Mouse (Mus musculus) ovary, postnatal 14 days (tissue): ENCODE measurements around the gene Kdm6b.

ENCODE experiments used
- DNase-seq: peaks from one replicate; pipeline ENCODE4 v3.0.0; 2022; ENCODE audit warnings: low spot score

Gene Kdm6b

DNA sequence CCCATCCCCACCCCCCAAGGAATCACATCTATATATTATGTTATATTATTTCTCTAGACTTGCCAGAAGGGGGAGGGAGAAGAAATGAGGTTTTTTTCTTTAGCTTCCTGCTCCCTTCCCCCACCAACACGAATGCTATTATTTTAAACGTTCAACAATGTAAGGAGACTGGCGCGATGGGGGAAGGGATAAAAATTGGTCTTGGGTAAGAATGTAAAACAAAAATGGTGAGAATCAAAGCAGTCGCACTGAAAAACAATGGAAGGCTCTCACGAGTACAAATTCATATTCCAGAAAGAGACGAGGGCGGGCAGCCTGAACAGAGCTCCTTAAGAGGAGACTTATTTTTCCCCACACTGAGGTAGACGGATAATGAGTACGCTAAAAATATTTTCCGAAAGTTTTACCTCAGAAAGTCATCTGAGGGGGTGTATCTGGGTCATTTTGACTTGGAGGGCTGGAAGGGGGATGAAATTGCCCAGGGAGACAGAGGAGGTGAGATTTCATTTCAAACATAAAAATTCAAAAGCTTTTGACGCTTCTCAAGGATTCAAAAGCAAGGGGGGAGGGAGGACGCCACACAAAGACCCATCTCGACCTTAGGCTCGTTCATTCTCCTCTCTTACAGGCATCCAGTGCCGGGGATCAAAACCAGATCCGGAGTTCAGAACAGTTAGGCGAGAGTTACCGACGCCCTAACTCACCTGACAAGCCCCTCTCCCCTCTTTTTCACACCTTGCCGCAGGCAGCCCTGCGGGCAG, 46.4 kb downstream of the Kdm6b start:
- DNase-seq: peak; percentile 15

DNA sequence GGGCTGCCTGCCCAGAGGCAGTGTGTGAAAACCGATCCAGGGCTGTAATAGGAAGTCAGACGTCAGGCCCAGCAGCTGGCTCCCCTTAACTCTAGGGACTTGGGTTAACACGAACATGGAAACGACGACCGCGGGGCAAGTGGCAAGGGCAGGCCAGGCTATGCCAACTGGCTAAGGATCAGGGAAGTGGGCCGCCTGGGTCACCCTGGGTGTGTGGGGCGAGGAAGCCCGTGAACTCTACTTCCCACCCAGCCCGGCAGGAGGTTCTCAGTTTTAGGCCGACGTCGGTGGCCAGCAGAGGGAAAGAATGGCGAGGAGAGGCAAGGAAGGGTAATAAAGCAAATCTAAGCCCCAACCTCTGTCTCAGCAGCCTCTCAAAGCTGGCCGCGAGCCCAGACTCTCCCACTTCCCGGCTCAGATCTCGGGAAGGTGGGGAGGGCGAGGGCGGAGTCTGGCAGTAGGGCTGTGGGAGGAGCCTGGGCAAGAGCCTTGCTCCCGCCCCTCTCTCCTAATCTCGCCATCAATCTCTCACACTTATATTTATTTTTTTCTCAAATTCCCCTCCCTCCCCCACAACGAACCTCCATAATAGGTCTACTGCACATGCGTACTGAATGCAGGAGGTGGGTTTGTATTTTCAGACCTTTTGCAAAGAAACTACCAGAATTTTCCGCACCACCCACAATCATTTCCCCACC, 47.2 kb downstream of the Kdm6b start:
- peak; percentile 95 for DNase-seq

DNA sequence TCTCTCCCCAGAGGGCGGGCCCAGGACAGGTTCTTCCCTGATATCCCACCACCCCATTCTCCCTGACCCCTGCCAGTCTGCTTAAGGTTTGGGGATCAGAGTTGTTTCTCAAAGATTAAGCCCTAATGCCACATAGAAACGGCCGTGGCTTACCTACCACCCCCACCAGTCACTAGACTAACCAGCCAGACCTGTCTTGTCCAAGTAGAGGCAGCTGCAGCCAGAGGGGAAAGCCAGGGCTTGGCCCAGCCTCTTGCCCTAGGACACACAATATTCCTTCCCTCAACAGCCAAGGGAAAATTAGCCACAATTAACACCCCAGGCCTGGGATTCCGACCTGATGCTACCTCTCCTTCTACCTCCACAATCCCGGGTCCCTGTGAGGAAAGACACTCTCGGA, 47.8 kb downstream of the Kdm6b start:
- DNase-seq: peak; percentile 13

DNA sequence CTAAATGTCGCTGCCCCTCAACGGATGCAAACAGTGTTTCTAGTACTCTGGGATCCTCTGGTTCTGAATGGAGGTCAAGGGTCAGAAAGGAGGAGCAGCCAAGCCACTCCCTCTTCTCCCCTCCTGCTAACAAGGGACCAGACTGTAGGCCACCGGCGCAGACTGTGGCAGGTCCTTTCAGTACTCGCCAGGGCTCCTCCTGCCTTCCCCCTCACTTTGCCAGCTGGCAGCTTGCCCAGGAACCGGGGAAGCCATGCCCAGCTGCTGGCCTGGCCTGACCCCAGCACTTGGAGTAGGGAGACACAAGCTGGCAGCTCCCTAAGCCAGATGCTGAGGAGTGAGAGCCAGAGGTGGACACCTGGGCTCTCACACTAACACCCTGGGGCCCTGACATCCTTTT, 48.6 kb downstream of the Kdm6b start:
- DNase-seq: peak; percentile 97

DNA sequence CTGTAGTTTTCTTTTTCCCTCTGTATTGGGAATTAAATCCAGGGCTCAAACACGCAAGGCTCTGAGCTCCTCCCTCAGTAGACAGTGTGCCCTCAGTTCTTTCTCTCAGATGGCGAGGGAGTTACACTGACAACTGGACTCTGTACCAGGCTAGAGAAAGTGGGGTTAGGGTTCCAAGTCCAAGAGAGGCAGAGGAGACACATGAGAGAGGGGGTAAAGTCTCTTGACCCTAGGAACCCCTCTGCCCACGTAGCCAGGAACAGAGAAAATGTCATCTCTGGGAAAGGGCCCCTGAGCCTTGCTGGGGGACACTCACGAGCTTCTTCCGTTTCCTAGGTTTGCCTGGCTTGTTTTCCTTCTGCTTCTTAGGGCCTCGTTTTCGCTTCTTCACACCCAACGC, 49.1 kb downstream of the Kdm6b start:
- no peak for DNase-seq

DNA sequence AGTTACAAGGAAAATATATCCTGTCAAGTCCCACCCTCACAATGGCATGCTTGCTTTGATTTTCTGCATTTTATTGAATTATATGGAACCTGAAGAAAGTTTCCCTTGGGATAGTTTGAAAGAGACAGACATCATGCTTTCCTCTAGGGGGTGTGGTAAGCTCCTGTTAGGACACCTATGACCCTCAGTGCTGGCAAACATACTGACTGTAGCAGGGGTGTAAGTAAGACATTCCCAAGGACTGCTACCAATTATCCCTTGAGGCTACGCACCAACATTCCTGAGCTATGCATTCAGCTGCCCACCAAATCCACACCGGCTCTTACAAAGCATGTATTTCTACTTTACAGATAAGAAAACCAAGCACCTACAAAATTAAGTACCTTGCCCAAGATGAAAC, 51.0 kb downstream of the Kdm6b start:
- no peak for DNase-seq

DNA sequence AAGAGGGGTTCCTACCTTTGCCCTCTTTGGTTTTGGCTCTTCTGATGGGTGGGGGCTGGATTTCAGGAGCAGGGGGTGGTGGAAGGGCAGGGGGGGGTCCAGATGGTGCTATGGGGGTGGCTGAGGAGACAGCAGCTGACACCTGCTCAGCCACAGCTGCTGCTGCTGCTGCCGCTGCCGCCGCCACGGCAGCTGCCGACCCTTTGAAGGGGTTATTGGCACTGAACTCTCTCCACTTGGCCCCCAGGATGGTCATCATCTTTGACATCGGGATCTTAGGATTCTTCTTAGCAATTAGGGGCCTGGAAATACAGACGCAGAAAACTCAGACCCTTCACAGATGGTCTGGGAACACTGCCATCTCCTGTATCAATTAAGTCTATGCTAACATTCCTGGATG, 51.5 kb downstream of the Kdm6b start:
- no peak for DNase-seq

DNA sequence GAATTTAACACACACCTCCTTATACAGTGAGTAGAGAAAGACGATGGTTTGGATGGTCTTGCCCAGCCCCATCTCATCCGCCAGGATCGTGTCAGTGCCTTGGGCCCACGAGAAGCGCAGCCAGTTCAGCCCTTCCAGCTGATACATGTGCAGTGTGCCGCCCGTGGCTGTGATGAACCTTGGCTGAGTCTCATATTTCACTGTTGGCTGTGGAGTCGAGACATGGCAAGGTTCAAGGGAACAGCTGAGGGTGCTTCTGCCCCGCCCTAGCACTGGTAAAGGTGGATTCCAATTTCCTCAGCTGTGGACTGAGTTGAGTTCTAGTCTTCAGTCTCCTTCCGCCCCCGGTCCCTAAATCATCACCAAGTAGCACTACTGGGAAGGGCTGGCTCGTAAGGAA, 55.8 kb downstream of the Kdm6b start:
- no peak for DNase-seq

DNA sequence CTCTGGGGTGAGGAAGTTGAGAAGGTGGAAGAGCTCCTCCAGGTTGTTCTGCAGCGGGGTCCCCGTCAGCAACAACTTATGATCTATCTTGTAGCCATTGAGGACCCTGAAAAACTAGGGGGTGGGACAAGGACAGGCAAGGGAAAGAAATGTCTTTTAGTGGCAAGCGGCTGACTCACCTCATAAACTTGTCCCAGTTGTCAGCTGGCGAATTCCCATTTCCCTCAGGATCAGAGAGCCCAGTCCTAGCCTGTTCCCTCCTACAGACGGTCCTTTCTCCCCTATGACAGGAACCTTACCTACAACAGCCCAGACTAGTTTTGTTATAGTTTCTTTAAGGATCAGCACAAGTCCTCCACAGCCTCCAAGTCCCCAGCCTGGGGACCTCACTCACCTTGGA, 56.9 kb downstream of the Kdm6b start:
- DNase-seq: no peak
